Mouse (Mus musculus): Measurements from ENCODE around the gene Pkd1. TPM values are rescaled to one million over a fixed set of nuclear protein-coding genes. Genes with fewer than 3 reads are reported as not detected.

The Pkd1 gene
- total and polyA plus RNA-seq, 3 experiments = 35.6 to 48.5 (median 36.2) TPM

DNA sequence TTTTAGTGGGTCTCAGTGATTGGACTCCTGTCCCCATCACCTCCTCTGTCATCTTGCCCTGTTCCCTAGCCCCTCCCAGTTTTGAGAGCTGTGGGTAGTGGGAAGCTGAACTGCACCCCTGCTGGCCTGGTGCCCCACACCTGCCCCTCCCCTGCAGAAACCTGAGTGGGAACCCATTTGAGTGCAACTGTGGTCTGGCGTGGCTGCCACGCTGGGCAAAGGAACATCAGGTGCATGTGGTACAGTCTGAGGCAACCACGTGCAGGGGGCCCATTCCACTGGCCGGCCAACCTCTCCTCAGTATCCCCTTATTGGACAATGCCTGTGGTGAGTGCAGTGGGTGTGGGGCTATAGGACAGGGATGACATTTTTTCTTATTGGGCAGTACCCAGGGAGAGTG is 14.8 kb downstream of the Pkd1 start:
- TF ChIP-seq EP300 (IDR thresholded peaks at IDR 0.05; ENCODE audit: insufficient read depth, low read depth, low read length) (no peak), POLR2A (IDR thresholded peaks at IDR 0.05; ENCODE audit: insufficient read depth, low read depth, low read length) (no peak), CTCF (IDR thresholded peaks at IDR 0.05) (no peak)
- Histone ChIP-seq H3K27ac (no peak overlapping the region), H3K9ac (ENCODE audit: low read depth, low read length) (no peak overlapping the region), H3K27me3 (ENCODE audit: control insufficient read depth, insufficient read depth, low read length) (no peaks in the 10 kb centered on the region), H3K4me3 (no peak overlapping the region), H3K36me3 (ENCODE audit: control insufficient read depth, insufficient read depth, low read length) (peaks cover 9% of the 10 kb centered on the region), H3K4me1 (ENCODE audit: control insufficient read depth, insufficient read depth, low read length) (peaks cover 19% of the 10 kb centered on the region), H3K79me2 (replicated peaks; ENCODE audit: control insufficient read depth, insufficient read depth, low read length) (peaks cover 11% of the 10 kb centered on the region)
- WGBS = 87% methylated on average over 4 of the region's 4 CpGs
- peak in 1 of 2 experiments; percentile 19 for DNase-seq
- intact Hi-C loops (cut with DNase I) = no loop called here

DNA sequence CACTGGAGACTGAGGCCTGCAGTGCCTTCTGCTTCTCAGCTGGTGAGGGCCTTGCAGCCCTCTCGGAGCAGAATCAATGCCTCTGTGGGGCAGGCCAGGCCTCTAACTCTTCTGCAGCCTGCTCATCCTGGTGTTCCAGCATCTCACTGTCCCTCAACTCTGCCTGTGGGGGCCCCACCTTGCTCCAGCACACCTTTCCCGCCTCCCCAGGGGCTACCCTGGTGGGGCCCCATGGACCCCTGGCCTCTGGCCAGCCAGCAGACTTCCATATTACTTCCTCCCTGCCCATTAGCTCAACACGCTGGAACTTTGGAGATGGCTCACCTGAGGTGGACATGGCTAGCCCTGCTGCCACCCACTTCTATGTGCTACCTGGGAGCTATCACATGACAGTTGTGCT is 15.5 kb downstream of the Pkd1 start:
- WGBS = 90% methylated on average over 3 of the region's 3 CpGs
- Histone ChIP-seq H3K4me3 (no peak overlapping the region), H3K36me3 (ENCODE audit: control insufficient read depth, insufficient read depth, low read length) (peaks cover 8% of the 10 kb centered on the region), H3K79me2 (replicated peaks; ENCODE audit: control insufficient read depth, insufficient read depth, low read length) (peaks cover 10% of the 10 kb centered on the region), H3K4me1 (ENCODE audit: control insufficient read depth, insufficient read depth, low read length) (peaks cover 17% of the 10 kb centered on the region), H3K9ac (ENCODE audit: low read depth, low read length) (no peak overlapping the region), H3K27me3 (ENCODE audit: control insufficient read depth, insufficient read depth, low read length) (no peaks in the 10 kb centered on the region), H3K27ac (no peak overlapping the region)
- no peak for TF ChIP-seq POLR2A (IDR thresholded peaks at IDR 0.05; ENCODE audit: insufficient read depth, low read depth, low read length)
- no peak for TF ChIP-seq EP300 (IDR thresholded peaks at IDR 0.05; ENCODE audit: insufficient read depth, low read depth, low read length)
- peak in 1 of 2 experiments; percentile 16 for DNase-seq
- intact Hi-C loops (cut with DNase I) = no loop called here

- H3K79me2 ChIP-seq (replicated peaks; ENCODE audit: control insufficient read depth, insufficient read depth, low read length) = peaks cover 7% of the 10 kb centered on the region
- WGBS = 87% methylated on average over 3 of the region's 3 CpGs
- H3K9ac ChIP-seq (ENCODE audit: low read depth, low read length) = no peak overlapping the region
- H3K27ac ChIP-seq = no peak overlapping the region
- H3K4me3 ChIP-seq = no peak overlapping the region
- H3K36me3 ChIP-seq (ENCODE audit: control insufficient read depth, insufficient read depth, low read length) = peaks cover 3% of the 10 kb centered on the region
- H3K27me3 ChIP-seq (ENCODE audit: control insufficient read depth, insufficient read depth, low read length) = no peaks in the 10 kb centered on the region
- peaks cover 11% of the 10 kb centered on the region for H3K4me1 ChIP-seq (ENCODE audit: control insufficient read depth, insufficient read depth, low read length)
- DNase-seq = no peak
- intact Hi-C loops (cut with DNase I) = no loop called here
- TF ChIP-seq EP300 (IDR thresholded peaks at IDR 0.05; ENCODE audit: insufficient read depth, low read depth, low read length) (no peak), POLR2A (IDR thresholded peaks at IDR 0.05; ENCODE audit: insufficient read depth, low read depth, low read length) (no peak), CTCF (IDR thresholded peaks at IDR 0.05) (no peak)
Measured at GRCm38 (mm10) chr17:24565792-24566191, 16.2 kb downstream of the Pkd1 start.

DNA sequence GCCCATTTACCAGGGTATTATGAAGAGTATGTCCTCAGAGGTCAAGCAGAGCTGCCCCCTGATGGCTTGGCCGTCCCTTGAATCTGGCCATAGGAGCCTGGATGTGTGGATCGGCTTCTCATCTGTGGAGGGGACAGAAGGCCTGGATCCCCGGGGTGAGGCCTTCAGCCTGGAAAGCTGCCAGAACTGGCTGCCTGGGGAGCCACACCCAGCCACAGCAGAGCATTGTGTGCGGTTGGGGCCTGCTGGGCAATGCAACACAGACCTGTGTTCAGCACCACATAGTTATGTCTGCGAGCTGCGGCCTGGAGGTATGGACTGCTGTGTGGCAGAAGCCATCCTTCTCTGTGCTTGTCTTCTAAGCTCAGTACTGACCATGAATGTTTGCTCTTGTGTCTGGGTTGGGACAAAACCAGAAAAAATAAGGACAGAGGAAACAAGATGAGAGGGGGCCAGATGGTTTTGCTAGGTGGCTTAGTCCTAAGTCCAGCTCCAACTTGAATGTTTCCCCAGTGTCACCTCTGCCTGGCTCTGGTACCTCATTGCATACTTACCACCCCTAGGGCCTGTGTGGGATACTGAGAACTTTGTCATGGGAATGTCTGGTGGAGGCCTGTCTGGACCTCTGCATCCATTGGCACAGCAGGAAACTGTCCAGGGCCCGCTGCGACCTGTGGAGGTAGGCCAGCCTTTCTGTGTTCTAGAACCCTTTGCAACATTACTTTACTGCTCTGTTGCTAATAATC is 17.6 kb downstream of the Pkd1 start:
- TF ChIP-seq POLR2A (IDR thresholded peaks at IDR 0.05; ENCODE audit: insufficient read depth, low read depth, low read length) (no peak), CTCF (IDR thresholded peaks at IDR 0.05) (no peak), EP300 (IDR thresholded peaks at IDR 0.05; ENCODE audit: insufficient read depth, low read depth, low read length) (no peak)
- peaks cover 2% of the 10 kb centered on the region; the same call in 1 of the 2 replicates for H3K36me3 ChIP-seq (ENCODE audit: control insufficient read depth, insufficient read depth, low read length)
- peaks cover 9% of the 10 kb centered on the region for H3K4me1 ChIP-seq (ENCODE audit: control insufficient read depth, insufficient read depth, low read length)
- H3K79me2 ChIP-seq (replicated peaks; ENCODE audit: control insufficient read depth, insufficient read depth, low read length) = peaks cover 7% of the 10 kb centered on the region
- WGBS = 38% methylated on average over 8 of the region's 8 CpGs
- peak overlapping the region; percentile 40; the same call in 1 of the 2 replicates for H3K9ac ChIP-seq (ENCODE audit: low read depth, low read length)
- no peak overlapping the region for H3K27ac ChIP-seq
- intact Hi-C loops (cut with DNase I) = no loop called here
- peak; percentile 68 to 71 for DNase-seq
- no peaks in the 10 kb centered on the region for H3K27me3 ChIP-seq (ENCODE audit: control insufficient read depth, insufficient read depth, low read length)
- no peak overlapping the region for H3K4me3 ChIP-seq

- Histone ChIP-seq H3K79me2 (replicated peaks; ENCODE audit: control insufficient read depth, insufficient read depth, low read length) (peaks cover 3% of the 10 kb centered on the region; the same call in 1 of the 2 replicates), H3K4me3 (no peak overlapping the region), H3K4me1 (ENCODE audit: control insufficient read depth, insufficient read depth, low read length) (peaks cover 5% of the 10 kb centered on the region), H3K27ac (no peak overlapping the region), H3K36me3 (ENCODE audit: control insufficient read depth, insufficient read depth, low read length) (peaks cover 2% of the 10 kb centered on the region; the same call in 1 of the 2 replicates), H3K27me3 (ENCODE audit: control insufficient read depth, insufficient read depth, low read length) (no peaks in the 10 kb centered on the region), H3K9ac (ENCODE audit: low read depth, low read length) (no peak overlapping the region)
- intact Hi-C loops (cut with DNase I) = loop anchor here (2.0 kb wide), 1 partner anchor 13 kb away; no protein-coding TSS in a partner anchor
- WGBS = 84% methylated on average over 4 of the region's 4 CpGs
- no peak for TF ChIP-seq CTCF (IDR thresholded peaks at IDR 0.05)
- no peak for TF ChIP-seq POLR2A (IDR thresholded peaks at IDR 0.05; ENCODE audit: insufficient read depth, low read depth, low read length)
- no peak for TF ChIP-seq EP300 (IDR thresholded peaks at IDR 0.05; ENCODE audit: insufficient read depth, low read depth, low read length)
- DNase-seq = no peak
Measured at GRCm38 (mm10) chr17:24569837-24570236, 20.2 kb downstream of the Pkd1 start.

- WGBS = 92% methylated on average over 12 of the region's 12 CpGs
Measured at GRCm38 (mm10) chr17:24572651-24573245, 23.1 kb downstream of the Pkd1 start.

More at GRCm38 (mm10) chr17:24572651-24573245, 23.1 kb downstream of the Pkd1 start:
- Histone ChIP-seq H3K27ac (no peak overlapping the region), H3K9ac (ENCODE audit: low read depth, low read length) (no peak overlapping the region), H3K4me3 (no peak overlapping the region), H3K79me2 (replicated peaks; ENCODE audit: control insufficient read depth, insufficient read depth, low read length) (no peaks in the 10 kb centered on the region), H3K36me3 (ENCODE audit: control insufficient read depth, insufficient read depth, low read length) (no peaks in the 10 kb centered on the region), H3K27me3 (ENCODE audit: control insufficient read depth, insufficient read depth, low read length) (no peaks in the 10 kb centered on the region), H3K4me1 (ENCODE audit: control insufficient read depth, insufficient read depth, low read length) (no peaks in the 10 kb centered on the region)
- intact Hi-C loops (cut with DNase I) = no loop called here
- TF ChIP-seq EP300 (IDR thresholded peaks at IDR 0.05; ENCODE audit: insufficient read depth, low read depth, low read length) = no peak
- no peak for TF ChIP-seq CTCF (IDR thresholded peaks at IDR 0.05)
- no peak for TF ChIP-seq POLR2A (IDR thresholded peaks at IDR 0.05; ENCODE audit: insufficient read depth, low read depth, low read length)
- no peak for DNase-seq
